Mouse (Mus musculus): ENCODE measurements around the gene Tmem102. TPM values are rescaled to one million over a fixed set of nuclear protein-coding genes. Genes with fewer than 3 reads are reported as not detected.

Tmem102 gene
- total RNA-seq, 4 experiments from 2014 or later, result 0.17 to 0.31 (median 0.24) TPM

- no peak for DNase-seq (ENCODE audit: low spot score in 2 of 2)
Measured at GRCm38 (mm10) chr11:69791420-69791819, 14.0 kb downstream of the Tmem102 start.

GRCm38 (mm10) chr11:69789431-69789830 is 16.0 kb downstream of the Tmem102 start:
- DNase-seq (ENCODE audit: low spot score in 2 of 2), result no peak

DNA sequence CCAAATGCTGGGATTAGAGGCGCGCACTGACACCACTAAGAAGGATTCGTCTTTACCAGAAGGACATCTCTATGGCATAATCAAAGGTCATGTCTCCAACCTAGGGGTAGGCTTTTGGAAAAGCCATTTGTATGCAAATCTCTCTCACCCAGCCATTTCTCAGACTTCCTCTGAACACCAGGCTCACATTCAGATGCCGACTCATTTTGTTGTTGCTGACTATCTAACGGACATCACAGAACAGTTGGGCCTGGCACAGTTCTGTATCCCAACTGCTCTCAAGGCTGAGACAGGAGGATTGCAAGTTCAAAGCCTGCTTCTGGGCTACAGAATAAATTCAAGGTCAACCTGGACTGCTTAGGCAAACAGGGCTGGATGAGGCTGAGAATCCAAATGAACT is 18.1 kb downstream of the Tmem102 start:
- DNase-seq (ENCODE audit: low spot score in 2 of 2), result no peak

GRCm38 (mm10) chr11:69784793-69785272 is 20.6 kb downstream of the Tmem102 start:
- no peak for DNase-seq (ENCODE audit: low spot score in 2 of 2)

DNA sequence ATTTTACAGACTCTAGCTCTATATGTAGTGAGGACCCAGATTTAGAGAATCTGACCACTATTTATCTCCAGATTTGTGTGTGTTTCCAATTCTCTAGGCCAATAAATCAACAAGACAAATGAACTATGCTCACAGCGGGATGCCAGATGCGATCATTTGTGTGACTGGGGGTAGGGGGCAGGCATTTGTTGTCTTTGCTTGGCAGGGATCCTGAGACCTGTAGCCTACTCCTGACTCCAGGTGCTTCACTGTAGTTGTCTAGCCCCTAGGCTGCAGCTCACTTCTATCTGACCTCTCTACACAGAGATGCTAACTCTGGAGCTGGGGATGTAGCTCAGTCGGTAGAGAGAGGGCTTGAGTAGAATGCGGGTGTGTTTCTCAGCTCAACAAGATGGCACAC is 23.6 kb downstream of the Tmem102 start:
- no peak for DNase-seq (ENCODE audit: low spot score in 2 of 2)

GRCm38 (mm10) chr11:69778985-69779384 is 26.4 kb downstream of the Tmem102 start:
- no peak for DNase-seq (ENCODE audit: low spot score in 2 of 2)

- DNase-seq (ENCODE audit: low spot score in 2 of 2), result no peak
Measured at GRCm38 (mm10) chr11:69778258-69778982, 27.0 kb downstream of the Tmem102 start.

DNA sequence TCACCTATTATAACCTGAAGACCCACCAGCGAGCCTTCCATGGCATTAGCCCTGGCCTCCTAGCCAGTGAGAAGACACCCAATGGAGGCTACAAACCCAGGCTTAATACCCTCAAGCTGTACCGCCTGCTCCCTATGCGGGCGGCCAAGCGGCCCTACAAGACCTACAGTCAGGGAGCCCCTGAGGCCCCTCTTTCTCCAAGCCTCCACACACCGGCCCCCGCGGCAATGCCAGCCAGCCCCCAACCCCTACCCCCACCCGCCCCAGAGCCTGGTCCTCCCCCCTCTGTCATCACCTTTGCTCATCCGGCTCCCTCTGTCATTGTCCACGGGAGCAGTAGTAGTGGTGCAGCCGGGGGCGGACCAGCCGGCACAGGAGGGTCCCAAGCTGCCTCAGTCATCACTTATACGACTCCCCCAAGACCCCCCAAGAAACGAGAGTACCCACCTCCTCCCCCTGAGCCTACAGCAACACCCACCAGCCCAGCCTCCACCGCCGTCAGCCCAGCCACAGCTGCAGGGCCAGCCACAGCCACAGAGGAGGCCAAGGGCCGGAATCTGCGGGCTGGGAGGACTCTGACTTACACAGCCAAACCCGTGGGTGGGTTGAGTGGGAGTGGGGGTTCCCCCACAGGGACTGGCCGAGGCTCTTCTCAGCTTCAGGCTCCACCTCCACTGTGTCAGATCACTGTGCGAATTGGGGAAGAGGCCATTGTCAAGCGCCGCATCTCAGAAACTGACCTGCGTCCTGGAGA is 27.7 kb downstream of the Tmem102 start:
- no peak for DNase-seq (ENCODE audit: low spot score in 2 of 2)

DNA sequence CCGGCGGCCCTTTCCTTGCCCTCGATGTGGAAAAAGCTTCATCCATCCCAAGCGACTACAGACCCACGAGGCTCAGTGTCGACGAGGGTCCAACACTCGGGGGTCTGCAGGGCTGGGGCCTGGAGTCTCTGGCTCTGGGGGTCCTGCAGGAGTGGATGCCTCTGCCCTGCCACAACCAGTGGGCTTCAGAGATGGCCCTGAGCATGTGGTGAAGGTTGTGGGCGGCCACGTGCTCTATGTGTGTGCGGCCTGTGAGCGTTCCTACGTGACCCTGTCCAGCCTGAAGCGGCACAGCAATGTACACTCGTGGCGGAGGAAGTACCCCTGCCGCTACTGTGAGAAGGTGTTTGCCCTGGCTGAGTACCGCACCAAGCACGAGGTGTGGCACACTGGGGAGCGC is 28.9 kb downstream of the Tmem102 start:
- no peak for DNase-seq (ENCODE audit: low spot score in 2 of 2)

DNA sequence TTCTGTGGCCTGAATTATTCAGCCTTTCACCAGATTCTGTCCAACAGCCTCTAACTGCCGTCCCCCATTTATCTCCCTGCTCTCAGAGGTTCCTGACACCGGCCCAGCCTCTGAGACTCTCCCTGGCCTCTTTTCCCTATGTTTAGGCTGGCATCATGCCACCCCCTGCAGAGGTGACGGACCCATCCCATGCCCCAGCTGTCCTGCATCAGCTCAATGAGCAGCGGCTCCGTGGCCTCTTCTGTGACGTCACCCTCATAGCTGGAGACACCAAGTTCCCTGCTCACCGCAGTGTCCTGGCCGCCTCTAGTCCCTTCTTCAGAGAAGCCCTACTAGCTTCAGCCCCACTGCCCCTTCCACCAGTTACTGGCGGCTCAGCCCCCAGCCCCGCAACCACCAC is 29.7 kb downstream of the Tmem102 start:
- no peak for DNase-seq (ENCODE audit: low spot score in 2 of 2)

DNA sequence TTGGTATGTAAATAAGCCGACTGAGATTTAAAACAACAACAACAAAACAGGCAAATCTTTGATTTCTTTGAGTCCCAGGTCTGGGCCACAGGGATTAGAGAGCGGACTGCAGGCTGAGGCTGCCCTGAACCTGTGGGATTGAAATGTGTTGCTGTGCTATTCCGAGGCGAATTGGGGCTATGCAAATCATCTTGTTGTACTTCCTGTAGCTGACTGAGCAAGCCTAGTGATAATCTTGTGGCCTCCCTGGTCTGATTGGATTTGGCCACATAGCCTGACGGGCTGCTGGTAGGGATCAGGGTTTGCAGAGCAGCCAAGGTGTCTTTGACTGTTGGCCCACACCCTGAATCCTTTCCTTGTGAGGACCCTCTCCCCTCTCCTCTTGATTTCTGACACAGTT is 30.5 kb downstream of the Tmem102 start:
- no peak for DNase-seq (ENCODE audit: low spot score in 2 of 2)

DNA sequence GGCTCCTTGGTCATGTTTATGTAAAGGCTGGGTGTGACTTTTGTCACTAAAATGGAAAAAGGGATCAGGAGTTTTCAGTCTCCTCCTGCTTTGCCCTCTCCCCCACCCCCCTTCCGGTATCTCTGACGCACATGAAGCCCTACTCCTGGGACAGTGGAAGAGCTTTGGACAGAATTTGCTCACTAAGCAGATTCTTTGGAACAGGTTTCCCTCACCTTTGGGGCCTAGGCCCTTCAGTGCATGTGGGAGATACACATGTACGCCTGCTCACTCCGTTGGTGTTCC is 37.9 kb downstream of the Tmem102 start:
- DNase-seq (ENCODE audit: low spot score in 2 of 2), result no peak

DNA sequence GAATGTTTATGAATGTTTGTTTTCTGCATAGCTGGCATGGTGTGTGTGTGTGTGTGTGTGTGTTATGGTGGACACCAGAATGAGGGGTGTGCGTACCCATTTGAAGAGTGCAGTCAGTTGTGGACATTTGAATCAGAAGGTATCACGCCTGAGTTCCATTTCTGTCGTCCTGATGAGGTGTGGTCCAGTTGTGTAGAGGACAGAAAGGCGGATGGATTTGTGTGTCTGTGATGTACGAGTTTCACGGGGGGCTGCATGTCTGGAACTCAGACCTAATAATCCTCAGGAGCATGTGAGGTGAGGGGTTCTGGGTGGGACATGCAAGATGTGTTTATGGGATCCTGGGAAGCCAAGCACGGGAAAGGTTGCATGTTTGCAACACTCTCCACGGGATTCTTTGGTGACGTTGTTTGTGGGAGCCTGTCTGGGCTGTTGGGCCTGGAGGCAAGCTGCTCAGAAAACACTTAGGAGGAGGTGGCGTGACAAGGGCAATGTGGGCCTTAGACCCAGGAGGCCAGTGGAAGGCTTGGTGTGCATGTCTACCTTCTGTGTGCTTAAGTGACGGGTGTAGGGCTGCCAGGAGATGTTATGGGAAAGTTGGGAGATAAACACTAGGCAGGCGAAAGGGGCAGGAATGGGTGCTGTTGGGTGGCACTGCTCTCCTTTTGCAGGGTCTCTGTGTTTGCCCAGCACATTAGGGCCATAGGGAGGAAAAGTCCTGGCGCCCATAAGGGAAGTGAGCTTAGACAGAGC is 38.4 kb downstream of the Tmem102 start:
- no peak for DNase-seq (ENCODE audit: low spot score in 2 of 2)

GRCm38 (mm10) chr11:69766126-69766609 is 39.3 kb downstream of the Tmem102 start:
- DNase-seq (ENCODE audit: low spot score in 2 of 2), result peak; percentile 57 to 67

GRCm38 (mm10) chr11:69765221-69766125 is 40.0 kb downstream of the Tmem102 start, which contains the start of gene Zbtb4:
Zbtb4 (plus strand) TSS chr11:69765912.
- peak in 1 of 2 experiments; percentile 32 for DNase-seq (ENCODE audit: low spot score in 2 of 2)

GRCm38 (mm10) chr11:69763551-69763950 is 41.9 kb downstream of the Tmem102 start:
- DNase-seq (ENCODE audit: low spot score in 2 of 2), result no peak

- DNase-seq (ENCODE audit: low spot score in 2 of 2), result no peak
Measured at GRCm38 (mm10) chr11:69761868-69762267, 43.6 kb downstream of the Tmem102 start, which contains the start of gene Slc35g3. Slc35g3 (minus strand) TSS chr11:69761968.

- no peak for DNase-seq (ENCODE audit: low spot score in 2 of 2)
Measured at GRCm38 (mm10) chr11:69760901-69761200, 44.6 kb downstream of the Tmem102 start.

DNA sequence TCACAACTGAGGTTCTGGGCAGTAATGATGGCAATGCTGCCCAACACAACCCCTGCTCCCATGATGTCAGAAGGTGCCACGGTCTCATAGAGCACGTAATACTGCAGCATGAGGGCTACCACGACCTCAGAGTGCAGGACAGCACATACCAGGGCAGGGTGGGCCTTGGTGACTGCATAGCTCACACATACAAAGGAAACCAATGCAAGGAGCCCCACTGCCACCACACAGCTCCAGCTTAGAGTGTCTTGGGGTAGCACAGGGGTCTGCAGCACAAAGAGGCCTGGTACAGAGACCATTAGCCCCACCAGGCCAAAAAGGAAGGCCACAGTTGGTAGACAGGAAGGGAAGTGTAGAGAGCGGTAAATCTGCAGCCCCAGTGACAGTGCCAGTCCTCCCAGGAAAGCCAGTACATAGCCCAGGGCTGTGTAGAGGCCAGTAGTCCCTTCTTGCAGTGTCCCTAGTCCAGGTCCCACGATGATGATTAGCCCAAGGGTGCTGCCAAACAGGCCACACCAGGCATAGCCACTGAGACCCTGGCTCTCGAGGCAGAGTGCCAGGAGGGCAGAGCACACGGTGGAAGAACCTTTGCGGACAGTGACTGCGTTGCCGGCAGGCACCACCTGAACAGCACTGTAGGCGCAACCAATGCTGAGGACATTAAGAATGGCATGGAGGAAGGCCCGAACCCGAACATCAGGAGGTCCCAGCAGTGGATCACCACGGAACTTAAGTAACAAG is 45.1 kb downstream of the Tmem102 start:
- DNase-seq (ENCODE audit: low spot score in 2 of 2), result no peak

DNA sequence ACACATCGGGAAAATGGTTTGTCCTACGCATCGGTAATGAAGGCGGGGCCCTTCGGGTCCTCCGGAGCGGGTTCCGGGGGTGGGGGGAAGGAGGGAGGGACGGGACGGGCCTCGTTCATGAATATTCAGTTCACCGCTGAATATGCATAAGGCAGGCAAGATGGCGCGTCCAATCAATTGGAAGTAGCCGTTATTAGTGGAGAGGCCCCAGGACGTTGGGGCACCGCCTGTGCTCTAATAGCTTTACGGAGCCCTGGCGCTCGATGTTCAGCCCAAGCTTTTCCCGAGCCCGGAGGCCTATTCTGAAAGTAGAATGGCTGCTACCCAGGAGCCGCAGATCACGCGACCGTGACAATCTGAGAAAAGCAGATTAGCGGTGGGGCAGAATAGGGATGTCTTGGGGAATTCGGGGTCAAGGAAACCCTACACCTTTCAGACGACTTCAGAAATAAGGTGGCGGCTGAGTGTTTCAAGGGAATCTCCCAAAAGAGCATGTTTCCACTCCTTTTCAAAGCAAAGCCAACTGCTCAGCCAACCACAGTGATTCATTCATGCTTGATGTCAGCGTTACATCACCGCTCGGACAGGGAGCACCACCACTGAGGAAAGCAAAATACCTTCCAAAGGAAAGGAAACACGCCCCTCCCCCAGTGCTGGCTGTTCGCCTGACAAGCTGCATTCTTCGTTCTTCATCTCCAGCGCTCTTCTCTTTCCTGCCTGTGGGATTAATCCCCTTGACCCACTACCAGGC is 46.3 kb downstream of the Tmem102 start:
- peak; percentile 77 to 84 for DNase-seq (ENCODE audit: low spot score in 2 of 2)
